Mouse (Mus musculus): ENCODE measurements around the gene Ddx6.
A peak's percentile ranks its signal among the peaks of the same experiment; 100 is the strongest.
"Not testable (repeated sequence)": the region's sequence is repeated elsewhere in the genome, so short reads cannot be mapped to it uniquely, and the experiment has no call there.

Gene Ddx6

GRCm38 (mm10) chr9:44604779-44605615 lies at the start of gene Ddx6:
Ddx6 (plus strand) TSS chr9:44604892.
- DNase-seq (ENCODE audit: low read depth, low spot score): peak; percentile 43

GRCm38 (mm10) chr9:44561597-44561996 lies 43.1 kb upstream of the Ddx6 start, which contains the start of gene Cxcr5:
Cxcr5 (minus strand) TSS chr9:44561877.
- DNase-seq (ENCODE audit: low read depth, low spot score): no peak

- no peak for DNase-seq (ENCODE audit: low read depth, low spot score)
Observed at GRCm38 (mm10) chr9:44562936-44563335, 41.8 kb upstream of the Ddx6 start.

- DNase-seq (ENCODE audit: low read depth, low spot score): no peak
Observed at GRCm38 (mm10) chr9:44565367-44565766, 39.3 kb upstream of the Ddx6 start.

- no peak for DNase-seq (ENCODE audit: low read depth, low spot score)
Observed at GRCm38 (mm10) chr9:44567338-44568082, 37.2 kb upstream of the Ddx6 start.

GRCm38 (mm10) chr9:44568083-44568455 lies 36.6 kb upstream of the Ddx6 start:
- DNase-seq (ENCODE audit: low read depth, low spot score): no peak

GRCm38 (mm10) chr9:44570939-44571382 lies 33.7 kb upstream of the Ddx6 start:
- DNase-seq (ENCODE audit: low read depth, low spot score): no peak

- DNase-seq (ENCODE audit: low read depth, low spot score): no peak
Observed at GRCm38 (mm10) chr9:44573306-44573705, 31.4 kb upstream of the Ddx6 start.

GRCm38 (mm10) chr9:44575095-44575494 lies 29.6 kb upstream of the Ddx6 start:
- DNase-seq (ENCODE audit: low read depth, low spot score): no peak

GRCm38 (mm10) chr9:44576046-44576445 lies 28.6 kb upstream of the Ddx6 start:
- not testable (repeated sequence) for DNase-seq (ENCODE audit: low read depth, low spot score)

GRCm38 (mm10) chr9:44579392-44579791 lies 25.3 kb upstream of the Ddx6 start:
- DNase-seq (ENCODE audit: low read depth, low spot score): no peak

- DNase-seq (ENCODE audit: low read depth, low spot score): no peak
Observed at GRCm38 (mm10) chr9:44580085-44580484, 24.6 kb upstream of the Ddx6 start.

GRCm38 (mm10) chr9:44581423-44581822 lies 23.3 kb upstream of the Ddx6 start:
- DNase-seq (ENCODE audit: low read depth, low spot score): no peak

- DNase-seq (ENCODE audit: low read depth, low spot score): no peak
Observed at GRCm38 (mm10) chr9:44582390-44582789, 22.3 kb upstream of the Ddx6 start.

- DNase-seq (ENCODE audit: low read depth, low spot score): no peak
Observed at GRCm38 (mm10) chr9:44586640-44587261, 17.9 kb upstream of the Ddx6 start.

- no peak for DNase-seq (ENCODE audit: low read depth, low spot score)
Observed at GRCm38 (mm10) chr9:44587262-44588160, 17.2 kb upstream of the Ddx6 start.

GRCm38 (mm10) chr9:44588605-44589004 lies 16.1 kb upstream of the Ddx6 start:
- DNase-seq (ENCODE audit: low read depth, low spot score): no peak

GRCm38 (mm10) chr9:44589095-44589494 lies 15.6 kb upstream of the Ddx6 start:
- no peak for DNase-seq (ENCODE audit: low read depth, low spot score)

- DNase-seq (ENCODE audit: low read depth, low spot score): no peak
Observed at GRCm38 (mm10) chr9:44590969-44591368, 13.7 kb upstream of the Ddx6 start.

GRCm38 (mm10) chr9:44591595-44592188 lies 13.0 kb upstream of the Ddx6 start:
- no peak for DNase-seq (ENCODE audit: low read depth, low spot score)

- no peak for DNase-seq (ENCODE audit: low read depth, low spot score)
Observed at GRCm38 (mm10) chr9:44593221-44593620, 11.5 kb upstream of the Ddx6 start.

Data from embryo, embryonic 11.5 days (tissue).